Mouse (Mus musculus) CH12.LX (cell line): ENCODE data around the gene Asic4. TPM values are rescaled to one million over a fixed set of nuclear protein-coding genes. Genes with fewer than 3 reads are reported as not detected.

Experiments
- DNase-seq: peaks from one replicate; pipeline ENCODE4 v3.0.0-alpha.2; 2013; ENCODE audit errors: extremely low read depth
- H3K27ac ChIP-seq: 2 replicates; pipeline ENCODE4 v1.5.1; 2012; ENCODE audit warnings: low read depth, mild to moderate bottlenecking, control low read depth, moderate library complexity; ENCODE audit not compliant: insufficient read depth
- H3K27me3 ChIP-seq: replicated peaks from 2 replicates; pipeline ENCODE3; 2012; ENCODE audit warnings: inconsistent platforms
- H3K36me3 ChIP-seq, 2 experiments: replicated peaks in 1 of 2; 2 replicates each; pipeline versions ENCODE3 to v1.6.1; 2012; ENCODE audit warnings: inconsistent platforms in 1 of 2, low read length in 1 of 2, mild to moderate bottlenecking in 1 of 2, mixed read lengths in 1 of 2, moderate library complexity in 1 of 2; ENCODE audit not compliant: control insufficient read depth in 1 of 2, insufficient read depth in 1 of 2
- H3K4me1 ChIP-seq, 2 experiments: 2 replicates each; pipeline ENCODE4 v1.6.1; 2012; ENCODE audit warnings: inconsistent platforms in 1 of 2, moderate library complexity in 1 of 2; ENCODE audit not compliant: insufficient read depth in 2 of 2, control insufficient read depth in 1 of 2
- H3K4me2 ChIP-seq: 2 replicates; pipeline ENCODE4 v1.6.1; 2012; ENCODE audit warnings: low read depth, mild to moderate bottlenecking, control low read depth; ENCODE audit not compliant: poor library complexity, insufficient read depth, severe bottlenecking
- H3K4me3 ChIP-seq, 3 experiments: fragments of 150-350 bp in 1 of 3; sonication (generic) in 1 of 3; replicated peaks in 1 of 3; 2 replicates each; pipeline versions ENCODE3 to v1.5.1; 2011 to 2012; ENCODE audit warnings: low read depth in 2 of 3, low read length in 2 of 3, mild to moderate bottlenecking in 2 of 3, moderate library complexity in 2 of 3, control low read depth in 1 of 3, improper control_type of control experiment in 1 of 3, inconsistent platforms in 1 of 3, mixed read lengths in 1 of 3; ENCODE audit not compliant: poor library complexity in 1 of 3
- H3K79me2 ChIP-seq: replicated peaks from 2 replicates; pipeline ENCODE4 v1.6.1; 2012; ENCODE audit warnings: mild to moderate bottlenecking, moderate library complexity; ENCODE audit not compliant: control insufficient read depth, poor library complexity, insufficient read depth, severe bottlenecking; ENCODE audit errors: extremely low read depth
- H3K9ac ChIP-seq: 2 replicates; pipeline ENCODE4 v1.6.1; 2012; ENCODE audit warnings: low read depth, mild to moderate bottlenecking, control low read depth, moderate library complexity; ENCODE audit not compliant: insufficient read depth
- H3K9me3 ChIP-seq: replicated peaks from 2 replicates; pipeline ENCODE3; 2012; ENCODE audit warnings: low read length, inconsistent platforms, mixed read lengths
- CTCF ChIP-seq, 2 experiments: IDR thresholded peaks in 1 of 2; conservative IDR thresholded peaks in 1 of 2; 2 replicates each; pipeline ENCODE4 v1.5.1; 2011 to 2012; ENCODE audit warnings: low read depth in 2 of 2, low read length in 2 of 2, improper control_type of control experiment in 1 of 2, inconsistent platforms in 1 of 2, mild to moderate bottlenecking in 1 of 2, moderate library complexity in 1 of 2
- E2F4 ChIP-seq: IDR thresholded peaks from 2 replicates; pipeline ENCODE4 v1.6.1; 2011; ENCODE audit warnings: low read depth, low read length, improper control_type of control experiment; ENCODE audit not compliant: insufficient replicate concordance
- ELF1 ChIP-seq: IDR thresholded peaks from 2 replicates; pipeline ENCODE4 v1.6.1; 2014; ENCODE audit warnings: low read depth, mild to moderate bottlenecking, inconsistent platforms, low read length, improper control_type of control experiment
- ETS1 ChIP-seq: conservative IDR thresholded peaks from 2 replicates; pipeline ENCODE4 v1.6.1; 2012; ENCODE audit warnings: low read depth, mild to moderate bottlenecking, inconsistent platforms, low read length, improper control_type of control experiment, moderate library complexity
- GABPA ChIP-seq: IDR thresholded peaks from 2 replicates; pipeline ENCODE4 v1.6.1; 2012; ENCODE audit warnings: low read depth, low read length, improper control_type of control experiment, inconsistent platforms; ENCODE audit not compliant: insufficient replicate concordance
- HCFC1 ChIP-seq: IDR thresholded peaks from 2 replicates; pipeline ENCODE4 v1.6.1; 2012; ENCODE audit warnings: low read depth, mild to moderate bottlenecking, inconsistent platforms, low read length, improper control_type of control experiment
- IRF4 ChIP-seq: IDR thresholded peaks from 2 replicates; pipeline ENCODE4 v1.6.1; 2014; ENCODE audit warnings: low read depth, mild to moderate bottlenecking, inconsistent platforms, low read length, improper control_type of control experiment
- JUN ChIP-seq: IDR thresholded peaks from 2 replicates; pipeline ENCODE4 v1.6.1; 2011; ENCODE audit warnings: low read depth, mild to moderate bottlenecking, low read length, improper control_type of control experiment, moderate library complexity; ENCODE audit not compliant: insufficient read depth
- KAT2A ChIP-seq: IDR thresholded peaks from 2 replicates; pipeline ENCODE4 v1.6.1; 2012; ENCODE audit warnings: low read length, improper control_type of control experiment, inconsistent platforms; ENCODE audit not compliant: insufficient replicate concordance
- PAX5 ChIP-seq: IDR thresholded peaks from 2 replicates; pipeline ENCODE4 v1.6.1; 2012; ENCODE audit warnings: low read length, inconsistent platforms, mixed read lengths
- POLR2A ChIP-seq: IDR thresholded peaks from 2 replicates; pipeline ENCODE4 v1.6.1; 2011; ENCODE audit warnings: low read depth, mild to moderate bottlenecking, improper control_type of control experiment, low read length
- POLR2AphosphoS2 ChIP-seq: IDR thresholded peaks from 2 replicates; pipeline ENCODE4 v1.6.1; 2011; ENCODE audit warnings: low read depth, low read length, improper control_type of control experiment
- RCOR1 ChIP-seq: conservative IDR thresholded peaks from 2 replicates; pipeline ENCODE4 v1.6.1; 2012; ENCODE audit warnings: low read depth, mild to moderate bottlenecking, inconsistent platforms, low read length, improper control_type of control experiment
- SIN3A ChIP-seq: IDR thresholded peaks from 2 replicates; pipeline ENCODE4 v1.6.1; 2012; ENCODE audit warnings: low read length, improper control_type of control experiment, inconsistent platforms
- SMC3 ChIP-seq: IDR thresholded peaks from 2 replicates; pipeline ENCODE4 v1.6.1; 2011; ENCODE audit warnings: low read depth, low read length, improper control_type of control experiment
- TCF12 ChIP-seq: IDR thresholded peaks from 2 replicates; pipeline ENCODE4 v1.6.1; 2014; ENCODE audit warnings: low read depth, mild to moderate bottlenecking, inconsistent platforms, low read length, improper control_type of control experiment
- UBTF ChIP-seq: IDR thresholded peaks from 2 replicates; pipeline ENCODE4 v1.6.1; 2012; ENCODE audit warnings: low read depth, mild to moderate bottlenecking, inconsistent platforms, low read length, improper control_type of control experiment, moderate library complexity
- USF1 ChIP-seq: IDR thresholded peaks from 2 replicates; pipeline ENCODE4 v1.6.1; 2014; ENCODE audit warnings: low read depth, mild to moderate bottlenecking, inconsistent platforms, low read length, improper control_type of control experiment
- USF2 ChIP-seq: conservative IDR thresholded peaks from 2 replicates; pipeline ENCODE4 v1.6.1; 2011; ENCODE audit warnings: low read depth, low read length, improper control_type of control experiment
- ZC3H11A ChIP-seq: IDR thresholded peaks from 2 replicates; pipeline ENCODE4 v1.6.1; 2012; ENCODE audit warnings: low read depth, mild to moderate bottlenecking, inconsistent platforms, low read length, improper control_type of control experiment
- ZKSCAN1 ChIP-seq: IDR thresholded peaks from 2 replicates; pipeline ENCODE4 v1.6.1; 2012; ENCODE audit warnings: low read depth, inconsistent platforms, low read length, improper control_type of control experiment, borderline replicate concordance
- dilution Hi-C: fragments of 300-500 bp; cut with MboI; formaldehyde crosslinking; loops from 2 replicates; pipeline ENCODE4 v1.14.3; 2020; ENCODE audit warnings: low sequenced_read_pairs; ENCODE audit not compliant: extremely low pct_unique_long_range_greater_than_20kb, extremely low pct_ligation_motif_present
- in situ Hi-C: fragments of 300-500 bp; cut with MboI; formaldehyde crosslinking; loops from 3 replicates; pipeline ENCODE4 v1.14.3; 2019; ENCODE audit warnings: low sequenced_read_pairs, low pct_ligation_motif_present, low pct_unique_long_range_greater_than_20kb, mixed read lengths
- polyA plus RNA-seq: library from polyadenylated mRNA; unstranded; fragments of >175 nt; gene quantifications from 2 replicates; pipeline ENCODE4 v1.2.1, GENCODE M21; 2012; ENCODE audit warnings: low read depth; ENCODE audit not compliant: insufficient read length
- total RNA-seq, 2 experiments: library from RNA; depleted of rRNA; stranded (reverse); fragments of 300-350 nt in 1 of 2; fragments of >200 nt in 1 of 2; gene quantifications; 2 replicates each; pipeline ENCODE4 v1.2.3; 2012 to 2014

Gene Asic4
- total and polyA plus RNA-seq, 3 experiments: not detected

DNA sequence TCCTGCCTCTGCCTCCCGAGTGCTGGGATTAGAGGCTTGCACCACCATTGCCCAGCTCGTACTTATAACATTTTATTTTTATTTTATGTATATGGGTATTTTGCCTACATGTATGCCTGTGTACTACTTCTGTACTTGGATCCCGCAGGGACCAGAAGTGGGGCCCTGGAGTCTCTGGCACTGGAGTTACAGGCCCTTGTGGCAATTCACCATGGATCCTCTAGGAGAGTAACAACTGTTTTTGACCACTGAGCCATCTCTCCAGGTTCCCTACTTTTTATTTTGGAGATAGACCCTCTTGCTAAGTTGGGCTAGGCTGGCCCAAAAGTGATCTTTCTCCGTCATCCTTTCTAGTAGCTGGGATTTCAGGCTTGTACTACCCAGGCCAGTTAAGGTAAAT, 68.2 kb downstream of the Asic4 start:
- Histone ChIP-seq H3K4me1 (peaks cover 0 to 13% of the 10 kb centered on the region in 2 experiments; a peak in 2 of 4 replicates), H3K27ac (no peak overlapping the region), H3K36me3 (no peaks in the 10 kb centered on the region), H3K4me3 (no peak overlapping the region), H3K79me2 (no peaks in the 10 kb centered on the region), H3K9ac (no peak overlapping the region), H3K4me2 (no peak overlapping the region), H3K27me3 (peaks cover 2% of the 10 kb centered on the region), H3K9me3 (no peaks in the 10 kb centered on the region)
- dilution Hi-C loops: no loop called here
- in situ Hi-C loops: no loop called here
- no peak for DNase-seq
- TF ChIP-seq POLR2AphosphoS2 (no peak), IRF4 (no peak), TCF12 (no peak), PAX5 (no peak), USF1 (no peak), SIN3A (no peak), KAT2A (no peak), RCOR1 (no peak), ZC3H11A (no peak), USF2 (no peak), GABPA (no peak), ZKSCAN1 (no peak), UBTF (no peak), CTCF (conservative IDR thresholded peaks at IDR 0.05 in 1 of 2, IDR thresholded peaks at IDR 0.05 in 1 of 2; ENCODE audit: low read depth in 2 of 2, low read length in 2 of 2) (no peak), HCFC1 (no peak), POLR2A (no peak), SMC3 (no peak), JUN (no peak)

DNA sequence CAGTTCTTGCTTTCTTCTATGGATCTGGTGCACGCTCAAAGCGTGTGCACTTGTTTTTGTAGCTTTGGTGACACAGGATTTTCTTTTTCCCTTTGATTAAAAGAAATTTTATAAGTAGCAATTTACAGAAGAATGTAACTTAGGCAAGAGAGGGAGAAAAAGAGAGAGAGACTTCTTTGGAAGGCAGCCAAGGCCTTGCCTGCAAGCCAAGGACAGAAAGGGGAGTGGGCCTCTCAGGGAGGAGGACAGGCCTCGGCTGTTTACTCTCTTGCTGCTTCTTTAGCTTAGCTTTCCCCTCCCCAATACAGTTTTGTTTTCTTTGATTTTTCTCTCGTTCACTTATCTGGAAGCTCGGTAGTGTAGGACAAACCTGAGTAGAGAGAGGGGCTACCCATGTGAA, 69.3 kb downstream of the Asic4 start:
- in situ Hi-C loops: no loop called here

More for the DNA sequence above, 69.3 kb downstream of the Asic4 start:
- H3K79me2 ChIP-seq: no peaks in the 10 kb centered on the region
- no peaks in the 10 kb centered on the region for H3K36me3 ChIP-seq
- no peak overlapping the region for H3K9ac ChIP-seq
- peaks cover 2% of the 10 kb centered on the region for H3K27me3 ChIP-seq
- H3K9me3 ChIP-seq: no peaks in the 10 kb centered on the region
- no peak overlapping the region for H3K27ac ChIP-seq
- H3K4me2 ChIP-seq: no peak overlapping the region
- dilution Hi-C loops: no loop called here
- no peak overlapping the region for H3K4me3 ChIP-seq
- TF ChIP-seq CTCF (conservative IDR thresholded peaks at IDR 0.05 in 1 of 2, IDR thresholded peaks at IDR 0.05 in 1 of 2; ENCODE audit: low read depth in 2 of 2, low read length in 2 of 2): no peak
- TF ChIP-seq ELF1: no peak
- TF ChIP-seq E2F4: no peak
- TF ChIP-seq ETS1: no peak
- no peak for TF ChIP-seq ZC3H11A
- no peak for DNase-seq
- peaks cover 2 to 24% of the 10 kb centered on the region in 2 experiments; a peak in 2 of 4 replicates for H3K4me1 ChIP-seq
